Mouse (Mus musculus) olfactory bulb, adult 2 months (tissue): Measurements from ENCODE around the gene Cxadr. TPM values are rescaled to one million over a fixed set of nuclear protein-coding genes. Genes with fewer than 3 reads are reported as not detected.
A peak's percentile ranks its signal among the peaks of the same experiment; 100 is the strongest.

Source experiments
- H3K27ac ChIP-seq: fragments of 200-500 bp; 2 replicates; pipeline ENCODE4 v1.5.1; 2012; ENCODE audit warnings: low read depth, low read length; ENCODE audit not compliant: insufficient read depth
- H3K4me1 ChIP-seq: fragments of 200-500 bp; 2 replicates; pipeline ENCODE4 v1.6.1; 2012; ENCODE audit warnings: low read length; ENCODE audit not compliant: control insufficient read depth, insufficient read depth
- H3K4me3 ChIP-seq: fragments of 200-500 bp; 2 replicates; pipeline ENCODE4 v1.5.1; 2012; ENCODE audit warnings: mild to moderate bottlenecking, low read depth, low read length, moderate library complexity; ENCODE audit not compliant: insufficient read depth
- CTCF ChIP-seq: fragments of 200-500 bp; IDR thresholded peaks from 2 replicates; pipeline ENCODE4 v1.5.1; 2012; ENCODE audit warnings: low read depth, mild to moderate bottlenecking, low read length, moderate library complexity; ENCODE audit not compliant: insufficient read depth
- POLR2A ChIP-seq: fragments of 200-500 bp; IDR thresholded peaks from 2 replicates; pipeline ENCODE4 v1.6.1; 2012; ENCODE audit warnings: mild to moderate bottlenecking, low read depth, low read length, moderate library complexity; ENCODE audit not compliant: insufficient read depth
- WGBS: fragments of 180-500 bp; shearing (Covaris S2); methylation state at CpG from one replicate; pipeline ENCODE4 v1.1.7; 2018; 5-methylcytosine and 5-hydroxymethylcytosine counted together
- polyA plus RNA-seq: library from polyadenylated mRNA; stranded (reverse); fragments of >200 nt; gene quantifications from 2 replicates; pipeline ENCODE4 v1.2.4, GENCODE M21; 2012; ENCODE audit warnings: low replicate concordance; ENCODE audit not compliant: missing spikeins, insufficient read depth, insufficient read length

Cxadr gene
- polyA plus RNA-seq, 1 experiment: not detected

GRCm38 (mm10) chr16:78375821-78376691, 74.8 kb downstream of the Cxadr start:
- WGBS: under 1% methylated on average over 98 of the region's 100 CpGs
- H3K4me1 ChIP-seq: peaks cover 4% of the 10 kb centered on the region
- no peak overlapping the region for H3K27ac ChIP-seq
- peak overlapping the region; percentile 95 for H3K4me3 ChIP-seq
- TF ChIP-seq POLR2A (no peak), CTCF (no peak)

- H3K4me3 ChIP-seq: peak within 1 kb of the TSS; percentile 95
- TF ChIP-seq CTCF (no peak), POLR2A (no peak; the same call in 1 of the 2 replicates)
- H3K27ac ChIP-seq: no peak within 1 kb of the TSS
- 7% methylated on average over 56 of the region's 57 CpGs for WGBS
- H3K4me1 ChIP-seq: peaks cover 4% of the 10 kb centered on the region
Measured at GRCm38 (mm10) chr16:78376745-78377570, 75.7 kb downstream of the Cxadr start, which contains the start of gene Btg3. Btg3 (minus strand) TSS chr16:78377192.

- Histone ChIP-seq H3K4me1 (peaks cover 4% of the 10 kb centered on the region), H3K27ac (no peak overlapping the region), H3K4me3 (no peak overlapping the region)
- no peak for TF ChIP-seq POLR2A
- TF ChIP-seq CTCF: no peak
- 71% methylated on average over 5 of the region's 5 CpGs for WGBS
Measured at GRCm38 (mm10) chr16:78378493-78378892, 77.2 kb downstream of the Cxadr start.

GRCm38 (mm10) chr16:78389122-78389521, 87.8 kb downstream of the Cxadr start:
- no peak overlapping the region for H3K27ac ChIP-seq
- TF ChIP-seq POLR2A (no peak), CTCF (no peak)
- H3K4me1 ChIP-seq: no peaks in the 10 kb centered on the region
- no peak overlapping the region for H3K4me3 ChIP-seq
- WGBS: 76% methylated on average over 4 of the region's 4 CpGs

GRCm38 (mm10) chr16:78389986-78390385, 88.7 kb downstream of the Cxadr start:
- TF ChIP-seq CTCF (no peak), POLR2A (no peak)
- 84% methylated on average over 3 of the region's 3 CpGs for WGBS
- Histone ChIP-seq H3K4me1 (no peaks in the 10 kb centered on the region), H3K4me3 (no peak overlapping the region), H3K27ac (no peak overlapping the region)

DNA sequence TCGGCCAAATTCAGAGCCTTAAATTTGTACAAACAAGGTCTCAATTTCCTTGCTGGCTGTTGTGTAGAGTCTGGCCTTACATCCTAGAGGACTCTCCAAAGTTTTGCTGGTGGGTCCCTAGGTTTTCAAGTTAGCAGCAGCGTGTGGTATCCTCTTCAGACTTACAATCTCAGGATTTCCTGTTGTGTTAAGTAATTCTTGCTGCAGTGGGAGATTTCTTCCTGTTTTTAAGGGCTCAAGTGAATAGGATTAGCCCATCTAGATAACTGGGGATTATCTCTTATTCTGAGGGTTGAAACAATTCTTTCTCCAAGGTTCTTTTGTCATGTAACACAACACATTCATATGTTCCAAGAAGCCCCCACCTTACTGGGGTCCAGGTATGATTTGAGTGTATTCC, 90.1 kb downstream of the Cxadr start:
- TF ChIP-seq CTCF (no peak), POLR2A (no peak)
- H3K27ac ChIP-seq: no peak overlapping the region
- H3K4me3 ChIP-seq: no peak overlapping the region
- no peaks in the 10 kb centered on the region for H3K4me1 ChIP-seq
- 81% methylated on average over 2 of the region's 2 CpGs for WGBS

DNA sequence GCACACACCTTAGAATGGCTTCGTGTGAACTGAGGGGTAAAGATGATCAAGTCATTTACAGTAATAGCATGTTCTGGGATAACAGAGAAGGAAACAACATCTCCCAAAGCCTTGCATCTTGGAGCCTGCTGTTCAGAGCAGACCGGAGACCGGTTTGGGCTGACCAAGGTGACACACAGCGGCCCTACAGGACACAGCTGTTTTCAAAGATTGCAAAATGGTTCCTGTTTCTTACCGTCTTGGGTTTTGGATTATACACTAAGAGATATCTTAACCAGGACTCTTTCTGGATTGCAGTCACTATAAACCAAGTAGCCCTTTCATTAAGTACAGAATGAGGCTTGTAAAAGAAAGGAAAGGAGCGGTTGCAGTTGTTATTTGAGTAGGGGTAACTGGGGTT, 97.4 kb downstream of the Cxadr start:
- WGBS: 92% methylated on average over 6 of the region's 6 CpGs
- Histone ChIP-seq H3K4me3 (no peak overlapping the region), H3K27ac (no peak overlapping the region), H3K4me1 (no peaks in the 10 kb centered on the region)
- no peak for TF ChIP-seq CTCF

DNA sequence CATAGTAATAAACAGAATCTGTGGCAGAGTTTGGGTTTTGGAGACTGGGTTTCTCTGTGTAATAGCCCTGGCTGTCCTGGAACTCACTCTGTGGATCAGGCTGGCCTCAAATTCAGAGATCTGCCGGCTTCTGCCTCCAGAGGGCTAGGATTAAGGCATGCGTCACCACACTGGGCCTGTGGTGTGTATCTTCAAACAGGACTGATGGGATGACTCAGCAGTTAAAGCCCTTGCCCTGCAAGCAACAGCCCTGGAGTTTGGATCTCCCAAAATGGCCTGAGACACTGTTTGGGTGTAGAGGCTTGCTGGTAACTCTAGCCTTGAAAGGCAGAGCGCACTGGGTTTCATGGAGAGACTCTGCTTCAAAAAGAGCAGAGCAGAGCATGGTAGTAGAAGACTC, 98.1 kb downstream of the Cxadr start:
- 96% methylated on average over 3 of the region's 3 CpGs for WGBS
- H3K27ac ChIP-seq: no peak overlapping the region
- no peak for TF ChIP-seq CTCF
- TF ChIP-seq POLR2A: no peak
- no peaks in the 10 kb centered on the region for H3K4me1 ChIP-seq
- H3K4me3 ChIP-seq: no peak overlapping the region

GRCm38 (mm10) chr16:78402316-78402715, 101.0 kb downstream of the Cxadr start:
- Histone ChIP-seq H3K4me1 (no peaks in the 10 kb centered on the region), H3K4me3 (no peak overlapping the region), H3K27ac (no peak overlapping the region)
- whole genome bisulfite sequencing: 55% methylated on average over 2 of the region's 2 CpGs
- TF ChIP-seq POLR2A: no peak
- no peak for TF ChIP-seq CTCF
